Mouse (Mus musculus) bone marrow, adult 2 months (tissue): Measurements from ENCODE around the gene Gm10837. TPM values are rescaled to one million over a fixed set of nuclear protein-coding genes. Genes with fewer than 3 reads are reported as not detected.
"Not testable (repeated sequence)": the region's sequence is repeated elsewhere in the genome, so short reads cannot be mapped to it uniquely, and the experiment has no call there.

Experiments used
- H3K27ac ChIP-seq: fragments of 200-500 bp; 2 replicates; pipeline ENCODE4 v1.5.1; 2012; ENCODE audit warnings: low read depth, mild to moderate bottlenecking, control low read depth, inconsistent platforms, low read length; ENCODE audit not compliant: control insufficient read depth, poor library complexity, insufficient read depth
- H3K4me1 ChIP-seq: fragments of 200-500 bp; 2 replicates; pipeline ENCODE4 v1.6.1; 2011; ENCODE audit warnings: low read length; ENCODE audit not compliant: control insufficient read depth, insufficient read depth
- H3K4me3 ChIP-seq: fragments of 200-500 bp; replicated peaks from 2 replicates; pipeline ENCODE3; 2011; ENCODE audit warnings: mild to moderate bottlenecking, low read depth, low read length, control low read depth; ENCODE audit not compliant: control insufficient read depth
- CTCF ChIP-seq: fragments of 200-500 bp; IDR thresholded peaks from 2 replicates; pipeline ENCODE4 v1.5.1; 2011; ENCODE audit warnings: low read length, control low read depth; ENCODE audit not compliant: control insufficient read depth, insufficient read depth
- POLR2A ChIP-seq: fragments of 200-500 bp; IDR thresholded peaks from 2 replicates; pipeline ENCODE4 v1.6.1; 2011; ENCODE audit warnings: low read depth, mild to moderate bottlenecking, control low read depth, low read length, borderline replicate concordance; ENCODE audit not compliant: control insufficient read depth
- WGBS: fragments of 180-500 bp; shearing (Covaris S2); methylation state at CpG from one replicate; pipeline ENCODE4 v1.1.7; 2018; 5-methylcytosine and 5-hydroxymethylcytosine counted together
- polyA plus RNA-seq: library from polyadenylated mRNA; stranded (reverse); fragments of >200 nt; gene quantifications from 2 replicates; pipeline ENCODE4 v1.2.4, GENCODE M21; 2011; ENCODE audit warnings: low replicate concordance; ENCODE audit not compliant: missing spikeins, insufficient read depth, insufficient read length

Gm10837 gene
- polyA plus RNA-seq, 1 experiment, result not detected

GRCm38 (mm10) chr14:122453996-122454738, 36.2 kb upstream of the Gm10837 start:
- WGBS, result 41% methylated on average over 12 of the region's 12 CpGs
- no peak overlapping the region for H3K4me3 ChIP-seq
- H3K27ac ChIP-seq, result no peak overlapping the region
- no peaks in the 10 kb centered on the region for H3K4me1 ChIP-seq
- TF ChIP-seq POLR2A (no peak), CTCF (no peak)

- Histone ChIP-seq H3K27ac (no peak overlapping the region), H3K4me1 (no peaks in the 10 kb centered on the region), H3K4me3 (no peak overlapping the region)
- TF ChIP-seq POLR2A (no peak), CTCF (no peak)
- WGBS, result 76% methylated on average over 10 of the region's 10 CpGs
These were observed 35.4 kb upstream of the Gm10837 start for GRCm38 (mm10) chr14:122454901-122455561.

DNA sequence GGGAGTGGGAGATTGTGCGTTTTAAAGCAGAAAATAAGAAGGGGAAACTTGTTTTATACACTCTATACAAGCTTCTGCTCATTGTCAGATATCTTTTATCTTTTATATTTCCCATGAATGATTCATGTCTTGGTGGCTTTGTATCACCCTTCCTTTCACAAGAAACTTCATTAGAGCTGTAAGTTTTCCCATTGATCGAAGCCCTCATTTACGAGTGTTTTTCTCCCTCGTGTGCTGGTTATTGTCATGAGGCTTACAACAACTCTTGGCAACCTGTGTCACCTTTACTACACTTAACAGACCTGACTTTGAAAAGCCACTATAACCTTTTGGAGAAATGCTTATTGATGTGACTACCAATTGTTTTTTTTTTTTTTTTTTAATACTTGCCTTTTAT, 34.8 kb upstream of the Gm10837 start:
- H3K4me3 ChIP-seq, result no peak overlapping the region
- WGBS, result 73% methylated on average over 4 of the region's 4 CpGs
- no peaks in the 10 kb centered on the region for H3K4me1 ChIP-seq
- no peak overlapping the region for H3K27ac ChIP-seq
- TF ChIP-seq CTCF, result no peak
- no peak for TF ChIP-seq POLR2A

DNA sequence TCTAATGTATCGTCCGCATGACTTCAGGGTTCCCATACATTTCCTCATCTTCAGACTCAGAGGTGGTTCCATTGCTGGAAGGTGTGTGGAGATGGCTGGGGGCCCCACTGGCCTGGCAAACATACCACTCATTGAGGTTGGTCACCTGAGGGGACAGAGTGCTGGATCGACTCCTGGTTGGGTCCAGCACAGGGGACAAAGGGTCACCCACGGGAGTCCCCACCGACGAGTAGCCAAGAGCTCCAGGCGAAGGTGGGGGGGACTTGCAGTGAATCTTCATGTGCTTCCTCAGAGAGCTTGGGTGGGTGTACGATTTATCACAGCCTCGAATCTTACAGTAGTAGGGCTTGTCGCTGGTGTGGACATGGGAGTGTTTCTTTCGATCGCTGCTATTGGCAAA, 31.1 kb upstream of the Gm10837 start:
- H3K4me1 ChIP-seq, H3K4me3 ChIP-seq, H3K27ac ChIP-seq: not testable (repeated sequence)
- WGBS, result 83% methylated on average over 11 of the region's 12 CpGs

DNA sequence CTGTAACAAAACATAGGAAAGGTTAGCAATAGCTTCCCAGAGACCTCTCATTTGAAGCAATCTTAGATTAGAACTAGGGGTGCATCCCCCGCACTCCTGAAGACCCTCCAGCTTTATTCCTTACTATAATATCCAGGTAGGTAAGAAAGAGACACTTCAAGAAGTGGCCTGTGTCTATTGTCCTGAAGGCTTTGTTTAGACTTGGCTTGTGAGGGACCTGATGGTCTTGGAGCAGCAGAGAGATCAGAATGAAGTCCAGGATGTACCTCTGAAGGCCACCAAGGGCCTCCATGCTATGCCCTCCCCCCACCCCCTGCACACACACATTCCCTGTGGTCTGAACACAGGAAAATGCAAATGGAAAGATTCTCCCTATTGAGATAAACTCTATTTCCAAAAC, 30.6 kb upstream of the Gm10837 start:
- Histone ChIP-seq H3K27ac (no peak overlapping the region), H3K4me1 (no peaks in the 10 kb centered on the region), H3K4me3 (no peak overlapping the region)
- TF ChIP-seq CTCF (no peak), POLR2A (no peak)
- WGBS, result 83% methylated on average over 1 of the region's 1 CpGs

- Histone ChIP-seq H3K4me1 (no peaks in the 10 kb centered on the region), H3K27ac (no peak overlapping the region), H3K4me3 (no peak overlapping the region)
- WGBS, result 71% methylated on average over 5 of the region's 5 CpGs
- TF ChIP-seq POLR2A (no peak), CTCF (no peak)
These were observed 30.2 kb upstream of the Gm10837 start for GRCm38 (mm10) chr14:122460226-122460625.

GRCm38 (mm10) chr14:122461500-122461899, 28.9 kb upstream of the Gm10837 start:
- TF ChIP-seq POLR2A, result no peak
- TF ChIP-seq CTCF, result no peak
- Histone ChIP-seq H3K4me3 (no peak overlapping the region), H3K4me1 (no peaks in the 10 kb centered on the region), H3K27ac (no peak overlapping the region)
- 74% methylated on average over 3 of the region's 3 CpGs for WGBS

GRCm38 (mm10) chr14:122461966-122462365, 28.4 kb upstream of the Gm10837 start:
- Histone ChIP-seq H3K27ac (no peak overlapping the region), H3K4me3 (no peak overlapping the region), H3K4me1 (no peaks in the 10 kb centered on the region)
- 70% methylated on average over 9 of the region's 9 CpGs for WGBS
- TF ChIP-seq POLR2A (no peak), CTCF (no peak)

- TF ChIP-seq CTCF (no peak), POLR2A (no peak)
- WGBS, result 62% methylated on average over 17 of the region's 17 CpGs
- Histone ChIP-seq H3K4me1 (no peaks in the 10 kb centered on the region), H3K27ac (no peak overlapping the region), H3K4me3 (no peak overlapping the region)
These were observed 27.7 kb upstream of the Gm10837 start for GRCm38 (mm10) chr14:122462689-122463079.
